Mouse (Mus musculus) ES-CJ7 (cell line): ENCODE data around the gene Myl7.
"Not testable (repeated sequence)": the region's sequence is repeated elsewhere in the genome, so short reads cannot be mapped to it uniquely, and the experiment has no call there.

Experiments used
- DNase-seq: peaks from one replicate; pipeline ENCODE4 v3.0.0; 2011; ENCODE audit warnings: low read depth, low spot score

The Myl7 gene

DNA sequence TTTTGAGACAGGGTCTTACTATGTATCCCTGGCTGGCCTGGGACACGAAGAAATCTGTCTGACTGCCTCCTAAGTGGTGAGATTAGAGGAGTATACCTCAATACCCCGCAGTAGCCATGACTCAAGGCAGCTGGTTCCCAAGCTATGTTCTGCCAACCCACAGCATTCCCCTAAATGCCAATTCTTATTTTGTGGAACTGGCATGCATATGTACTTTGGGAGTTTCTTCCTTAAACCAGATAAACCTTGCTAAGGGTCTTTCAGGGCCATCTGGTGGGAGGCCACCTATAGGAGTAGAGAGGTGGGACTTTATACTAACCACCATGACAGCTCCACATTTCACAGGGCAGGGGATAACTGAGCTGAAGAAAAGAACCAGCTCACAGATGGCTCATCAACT, 5.3 kb upstream of the Myl7 start:
- no peak for DNase-seq

DNA sequence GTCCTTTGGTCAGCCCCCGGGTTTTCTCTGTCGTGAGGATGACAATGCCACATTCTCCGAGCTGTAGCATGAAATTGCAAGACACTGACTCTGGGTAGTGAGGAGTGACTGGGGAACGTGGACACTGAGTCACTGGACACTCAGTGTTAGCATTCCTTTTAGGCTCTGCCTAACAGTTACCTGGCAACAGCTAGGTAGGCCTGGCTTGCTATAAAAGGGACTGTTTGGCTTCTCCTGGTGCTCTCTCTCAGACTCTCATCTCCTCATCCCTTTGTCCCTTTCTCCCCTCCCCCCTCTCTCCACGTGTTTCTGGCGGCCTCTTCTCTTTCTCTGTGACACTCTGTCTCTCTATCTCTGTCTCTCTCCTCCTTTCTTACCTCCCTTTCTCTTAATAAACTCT, 3.8 kb upstream of the Myl7 start:
- no peak for DNase-seq

DNA sequence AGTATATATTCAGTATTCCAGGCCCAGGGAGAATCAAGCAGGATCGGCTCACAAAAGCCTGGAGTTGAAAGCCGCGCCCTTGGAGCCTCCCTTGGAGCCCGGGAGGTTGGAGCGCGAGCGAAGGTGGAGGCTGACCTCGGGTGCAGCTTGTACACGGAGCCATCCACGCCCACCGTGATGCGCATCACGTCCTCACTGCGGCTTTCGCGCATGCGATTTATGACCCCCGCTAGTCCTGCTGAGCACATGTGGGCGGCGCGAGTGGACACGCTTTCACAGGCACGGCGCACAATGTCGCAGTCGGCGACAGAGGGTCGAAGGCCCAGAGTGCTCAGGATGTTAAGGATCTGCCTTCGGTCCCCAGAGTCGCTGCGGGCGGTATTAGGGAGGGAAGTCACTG, 3.4 kb upstream of the Myl7 start:
- DNase-seq = peak; percentile 87

DNA sequence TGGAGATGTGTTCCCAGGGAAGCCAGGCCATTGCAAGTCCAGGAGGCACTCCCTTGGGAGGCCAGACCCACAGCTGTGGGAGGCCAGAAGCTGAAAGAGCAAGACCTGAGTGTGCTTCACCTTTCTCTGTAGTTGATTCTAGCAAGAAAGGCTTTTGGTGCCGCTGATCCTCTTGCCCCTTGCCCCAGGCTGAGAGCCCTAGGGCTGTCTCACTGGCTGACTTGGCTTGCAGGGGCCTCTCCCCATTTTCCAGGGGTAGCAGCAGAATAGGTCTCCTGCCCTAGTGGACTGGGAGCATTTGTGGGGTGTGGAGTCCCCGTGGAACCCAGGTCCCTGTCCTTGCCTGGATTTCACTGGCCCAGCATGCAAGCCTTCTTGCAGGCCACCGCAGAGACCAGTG, 2.7 kb upstream of the Myl7 start:
- DNase-seq = no peak

DNA sequence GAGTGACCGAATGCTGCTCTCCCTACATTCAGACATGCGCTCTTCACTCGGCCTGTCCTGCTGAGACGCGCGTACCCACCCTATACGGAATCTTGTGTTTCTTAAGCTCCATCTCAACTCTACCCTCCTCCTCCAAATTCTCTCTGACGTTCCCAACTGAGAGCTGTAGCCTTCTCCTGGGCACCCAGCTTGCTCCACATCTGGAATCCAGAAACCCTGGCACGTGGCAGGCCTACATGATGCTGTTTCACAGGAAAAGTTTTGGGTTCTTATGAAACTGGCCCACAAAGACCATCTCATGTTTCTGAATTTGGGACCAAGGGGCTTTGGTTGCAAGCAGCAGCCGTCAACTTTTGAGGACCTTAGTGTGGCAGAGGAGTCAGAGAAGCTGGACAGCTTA, 704 bp upstream of the Myl7 start:
- no peak for DNase-seq

DNA sequence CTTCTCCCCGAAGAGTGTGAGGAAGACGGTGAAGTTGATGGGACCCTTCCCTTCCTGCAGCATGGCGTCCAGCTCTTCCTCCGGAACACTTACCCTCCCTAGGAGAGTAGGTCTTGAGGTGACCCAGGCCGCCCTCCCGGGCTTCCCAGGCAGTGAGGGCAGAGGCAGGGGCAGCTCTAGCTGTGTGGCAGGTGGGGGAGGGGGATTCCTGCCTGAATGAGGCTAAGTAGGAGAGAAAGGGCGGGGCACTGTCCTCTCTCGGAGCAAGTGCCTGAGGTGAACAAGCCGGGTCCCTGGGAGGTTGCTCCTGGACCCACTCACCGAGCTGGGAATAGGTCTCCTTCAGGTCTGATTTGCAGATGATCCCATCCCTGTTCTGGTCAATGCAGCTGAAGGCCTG, 743 bp downstream of the Myl7 start:
- peak; percentile 69 for DNase-seq

DNA sequence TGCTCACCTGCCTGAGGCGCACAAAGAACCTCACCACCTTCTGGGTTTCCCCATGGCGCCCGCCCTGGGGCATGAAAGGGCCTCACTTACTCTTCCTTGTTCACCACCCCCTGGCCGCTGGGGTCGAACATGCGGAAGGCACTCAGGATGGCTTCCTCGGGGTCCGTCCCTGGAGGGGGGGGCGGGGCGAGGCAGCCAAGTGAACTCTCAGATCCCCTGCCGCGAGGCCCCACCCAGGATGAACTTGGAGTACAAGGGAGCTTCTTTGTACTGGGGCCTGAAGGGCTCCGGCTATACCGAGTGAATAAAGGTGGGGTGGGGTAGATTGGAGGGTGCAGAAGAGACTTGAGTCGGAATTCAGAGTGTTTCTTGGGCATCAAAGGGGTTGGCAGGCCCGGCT, 1.4 kb downstream of the Myl7 start:
- peak; percentile 77 for DNase-seq

DNA sequence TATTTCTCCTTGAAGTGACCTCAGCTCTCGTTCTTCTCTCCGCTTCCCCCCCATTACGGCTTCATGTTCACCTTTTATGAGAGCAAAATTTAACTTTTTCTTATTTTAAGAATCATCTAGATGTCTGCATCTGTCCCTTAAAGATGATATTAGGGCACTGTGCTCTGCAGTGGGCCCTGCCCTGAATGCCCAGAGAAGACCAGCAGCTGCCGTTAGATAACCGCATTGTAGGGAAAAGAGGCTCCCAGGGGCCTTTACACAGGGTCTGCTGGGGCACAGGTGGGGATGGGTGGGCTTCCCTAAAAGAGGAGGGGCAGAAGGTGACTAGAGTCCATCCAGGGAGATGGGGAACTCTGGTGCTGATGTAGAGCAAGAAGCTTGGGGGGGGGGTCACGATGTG, 4.8 kb downstream of the Myl7 start:
- DNase-seq = no peak

DNA sequence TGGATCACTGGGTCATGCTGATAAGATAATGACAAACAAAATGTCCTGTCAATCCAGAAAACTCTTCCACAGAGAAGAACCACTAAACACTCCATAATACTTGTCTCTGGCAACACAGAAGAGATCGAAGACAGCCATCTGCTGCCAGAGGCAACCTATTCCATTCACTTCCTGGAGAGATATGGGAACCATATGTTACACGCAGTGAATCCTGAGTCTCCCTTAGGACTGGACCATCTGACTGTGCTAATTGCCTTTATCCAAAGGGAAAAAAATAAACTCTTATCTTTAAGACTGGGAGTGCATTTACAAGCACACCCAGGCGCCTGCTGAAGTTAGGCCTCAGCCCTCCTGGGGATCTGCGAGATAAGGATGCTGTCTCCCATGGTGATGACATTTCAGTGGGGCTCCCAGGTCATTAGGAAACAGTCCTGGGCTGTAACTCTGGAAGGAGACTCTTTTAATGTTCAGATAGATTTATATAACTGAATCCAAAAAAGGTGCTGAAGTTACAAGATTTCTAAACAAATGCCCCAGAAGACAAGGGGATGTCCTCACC, 5.7 kb downstream of the Myl7 start:
- DNase-seq = no peak

DNA sequence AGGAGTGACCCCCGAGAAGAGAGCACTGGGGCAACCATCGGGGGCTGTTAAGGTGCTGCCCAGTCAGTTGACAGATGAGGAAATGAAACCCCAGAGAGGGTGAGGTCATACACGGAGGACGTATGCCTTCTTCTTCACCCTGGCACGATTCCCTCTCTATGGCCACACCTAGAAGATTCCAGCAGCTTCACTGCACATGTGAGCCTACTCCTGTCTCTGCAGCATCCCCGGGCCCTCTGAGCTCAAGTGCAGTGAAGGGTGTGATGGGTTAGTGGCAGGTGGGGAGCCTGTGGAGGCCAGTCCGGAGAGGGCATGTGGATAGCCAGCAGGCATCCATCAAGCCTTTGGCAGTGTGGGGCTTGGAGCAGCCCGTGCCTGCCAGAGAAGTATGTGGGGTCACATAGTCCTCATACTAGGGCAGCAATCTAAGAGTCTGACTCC, 6.4 kb downstream of the Myl7 start:
- DNase-seq = no peak

DNA sequence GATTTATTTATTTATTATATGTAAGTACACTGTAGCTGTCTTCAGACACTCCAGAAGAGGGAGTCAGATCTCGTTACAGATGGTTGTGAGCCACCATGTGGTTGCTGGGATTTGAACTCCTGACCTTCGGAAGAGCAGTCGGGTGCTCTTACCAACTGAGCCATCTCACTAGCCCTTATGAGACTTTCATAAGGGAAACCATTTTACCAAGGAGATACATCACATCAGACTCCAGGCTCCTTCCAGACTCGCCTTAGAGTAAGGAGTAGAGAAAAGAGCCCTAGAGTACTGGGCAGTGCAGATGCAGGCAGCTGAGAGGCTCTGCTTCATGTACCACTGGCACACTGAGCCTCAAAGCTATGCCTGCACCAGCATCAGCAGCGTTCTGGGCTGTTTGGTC, 10.0 kb downstream of the Myl7 start:
- DNase-seq = not testable (repeated sequence)

DNA sequence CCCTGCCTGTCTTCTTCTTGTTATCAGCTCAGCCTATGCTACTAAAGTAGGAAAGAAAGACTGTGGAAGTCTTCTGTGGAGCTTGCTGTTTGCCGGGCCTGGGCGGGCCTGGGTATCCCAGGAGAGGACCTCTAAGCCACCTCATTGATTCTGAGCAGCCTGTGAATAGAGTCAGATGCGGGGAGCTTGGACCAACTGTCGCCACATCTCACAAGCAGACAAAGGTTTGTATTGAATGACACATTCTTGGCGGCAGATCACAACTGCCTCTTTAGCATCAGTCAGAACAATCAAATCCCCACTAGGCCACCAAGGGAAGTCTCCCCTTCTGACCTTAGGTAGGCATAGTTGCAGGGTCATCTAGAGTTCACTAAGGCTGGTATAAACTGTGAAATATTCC, 11.3 kb downstream of the Myl7 start:
- peak; percentile 79 for DNase-seq

DNA sequence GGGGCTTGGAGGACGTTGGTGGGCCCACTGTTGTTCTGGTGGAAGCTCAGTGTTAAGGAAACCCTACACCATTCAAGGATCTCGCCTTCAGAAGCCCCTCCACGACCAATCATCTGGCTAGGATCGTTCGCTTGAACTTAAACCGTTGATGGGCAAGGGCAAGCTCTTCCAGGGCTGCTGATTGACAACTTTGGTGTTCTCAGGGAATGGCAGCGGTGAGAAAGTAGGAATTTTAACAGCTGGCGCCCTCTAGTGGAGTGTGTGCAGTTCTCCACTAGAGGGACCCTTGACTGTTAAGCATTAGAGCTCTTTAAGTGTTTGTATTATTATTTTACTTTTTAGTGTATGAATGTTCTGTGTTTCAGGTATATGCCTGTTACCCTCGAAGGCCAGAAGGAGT, 12.4 kb downstream of the Myl7 start:
- DNase-seq = peak; percentile 82

DNA sequence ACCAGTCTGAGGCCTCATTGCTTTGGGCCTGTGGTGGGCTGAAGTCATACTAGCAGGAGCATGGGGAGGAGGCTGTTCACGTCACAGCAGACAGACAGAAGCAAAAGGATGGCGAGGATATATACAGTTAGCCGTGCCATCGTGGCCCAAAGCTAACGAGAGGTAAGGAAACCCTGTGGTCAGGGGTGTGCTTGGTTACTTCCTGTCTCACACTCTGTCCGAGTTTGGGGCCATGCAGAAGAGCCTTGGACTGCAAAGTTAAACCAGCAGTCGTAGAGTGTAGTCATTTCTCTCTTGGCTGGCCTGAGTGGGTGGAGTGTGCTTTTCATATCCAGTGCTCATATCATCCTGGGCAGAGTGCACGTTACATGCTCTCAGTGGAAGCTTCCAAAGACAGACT, 16.1 kb downstream of the Myl7 start:
- DNase-seq = no peak

DNA sequence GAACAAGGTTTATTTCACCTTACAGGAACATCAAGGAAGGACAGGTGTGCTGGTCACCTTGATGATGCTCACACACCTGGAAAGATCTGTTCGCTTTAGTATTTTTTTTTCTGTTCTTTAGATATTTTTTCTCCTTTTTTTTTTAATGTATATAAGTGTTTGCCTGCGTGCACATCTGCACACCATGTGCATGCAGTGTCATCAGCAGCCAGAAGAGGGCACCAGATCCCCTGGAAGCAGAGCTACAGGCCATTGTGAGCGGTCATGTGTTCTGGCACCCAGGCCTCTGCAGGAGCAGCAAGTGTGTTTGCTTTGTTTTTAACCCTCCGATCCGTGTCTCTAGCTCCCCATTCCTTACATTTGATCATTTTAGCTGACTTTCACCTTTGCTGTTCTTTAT, 18.7 kb downstream of the Myl7 start:
- peak; percentile 91 for DNase-seq

DNA sequence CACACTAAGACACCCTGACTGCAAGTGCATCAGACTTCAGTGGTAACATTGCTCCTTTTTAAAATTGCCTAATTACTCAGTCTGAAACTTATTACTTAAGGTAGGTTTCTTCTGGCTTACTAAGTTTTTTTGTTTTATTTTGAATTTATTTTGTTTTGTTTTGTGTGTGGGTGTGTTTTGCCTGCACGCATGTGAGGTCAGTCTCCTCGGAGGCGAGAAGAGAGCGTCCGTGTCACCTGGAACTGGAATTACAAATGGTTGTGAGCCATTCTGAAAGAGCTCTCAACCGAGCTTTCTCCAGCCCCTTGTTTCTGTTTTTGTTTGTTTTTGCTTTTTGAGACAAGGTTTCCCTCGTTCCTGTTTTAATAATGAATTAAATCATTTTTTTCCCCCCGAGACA, 19.9 kb downstream of the Myl7 start:
- no peak for DNase-seq

DNA sequence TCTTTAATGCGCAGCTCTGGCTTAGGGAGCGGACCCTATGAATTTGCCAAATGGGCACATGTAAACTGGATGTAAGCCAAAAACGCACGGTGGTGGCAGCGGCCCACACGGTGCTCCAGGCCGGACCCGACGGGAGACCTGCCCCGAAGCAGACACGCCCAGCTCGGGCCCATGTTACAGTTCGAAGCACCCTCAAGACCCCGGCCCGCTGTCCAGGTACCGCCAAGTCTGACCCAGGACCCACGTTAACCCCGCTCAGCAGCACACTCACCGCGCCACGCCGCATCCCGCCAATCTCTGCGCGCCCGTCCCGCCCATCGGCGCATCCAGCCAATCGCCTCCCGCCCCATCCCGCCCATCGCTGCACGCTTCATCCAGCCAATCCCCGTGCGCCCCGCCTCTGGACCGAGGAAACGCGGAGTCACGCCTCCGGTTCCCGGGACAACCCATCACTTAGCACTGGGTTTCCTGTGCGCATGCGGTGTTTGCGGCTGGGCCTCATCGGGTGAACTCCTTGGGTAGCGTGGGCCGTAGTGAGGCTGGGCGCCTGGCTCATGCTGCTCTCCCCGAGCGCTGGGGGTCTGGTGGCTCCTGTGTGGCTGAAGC, 20.6 kb downstream of the Myl7 start, which contains the start of gene Pold2:
Gene Pold2, minus strand, starts transcription at position 372 of the 606 bp plus-strand sequence.
- DNase-seq = peak; percentile 98

DNA sequence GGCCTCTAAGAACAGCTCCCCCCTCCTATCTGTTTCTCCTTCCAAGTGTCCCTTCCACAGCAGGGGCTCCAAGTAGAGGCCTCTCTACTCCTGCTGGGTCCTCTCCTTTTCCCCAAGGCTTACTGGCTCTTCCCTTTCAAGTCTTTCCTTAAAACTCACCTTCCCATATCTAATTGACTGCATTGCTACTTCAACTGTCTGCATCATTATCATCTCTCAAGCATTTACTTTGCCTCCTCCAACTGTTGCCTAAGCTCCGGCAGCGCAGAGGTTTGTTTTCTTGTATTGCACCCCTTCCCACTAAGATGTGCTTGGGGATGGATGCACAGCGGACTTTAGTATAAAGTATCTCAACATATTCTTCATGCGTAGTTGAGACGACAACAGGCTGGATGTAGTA, 21.2 kb downstream of the Myl7 start:
- no peak for DNase-seq

DNA sequence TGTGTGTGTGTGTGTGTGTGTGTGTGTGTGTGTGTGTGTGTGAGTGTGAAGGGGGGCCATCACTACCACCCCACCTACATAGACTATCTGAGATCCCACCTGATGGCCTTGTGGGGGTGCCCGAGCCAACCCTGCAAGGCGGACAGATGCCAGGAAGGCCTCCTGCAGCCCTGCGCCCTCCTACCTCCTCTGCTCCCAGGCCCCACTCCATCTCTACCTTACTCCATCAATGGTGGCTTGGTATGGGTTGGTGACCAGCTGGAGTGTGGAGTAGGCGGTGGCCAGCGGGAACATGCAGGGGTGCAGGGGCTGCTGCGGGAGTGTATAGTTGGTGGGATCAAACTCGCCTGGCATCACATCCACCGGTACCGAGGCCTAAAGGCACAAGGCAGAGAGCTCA, 25.4 kb downstream of the Myl7 start:
- no peak for DNase-seq

DNA sequence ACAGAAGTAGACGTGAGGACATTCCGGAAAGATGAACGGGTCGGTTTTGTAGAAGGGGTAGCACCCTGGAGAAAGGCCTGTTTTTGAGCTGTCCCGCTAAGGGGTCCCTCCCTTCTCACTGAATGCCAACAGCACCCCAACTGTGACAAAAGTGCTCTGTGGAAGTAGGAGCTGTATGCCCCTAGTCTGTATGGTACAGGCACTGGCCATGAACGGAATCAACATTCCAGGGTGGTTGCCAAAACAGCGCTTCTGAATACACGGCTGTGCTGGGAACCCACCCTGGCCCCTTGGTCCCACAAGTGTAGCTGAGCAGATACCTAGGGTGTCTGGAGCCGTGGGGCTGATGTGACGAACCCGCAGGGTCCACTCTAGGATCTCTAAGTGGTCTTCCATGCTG, 25.9 kb downstream of the Myl7 start:
- DNase-seq = no peak

DNA sequence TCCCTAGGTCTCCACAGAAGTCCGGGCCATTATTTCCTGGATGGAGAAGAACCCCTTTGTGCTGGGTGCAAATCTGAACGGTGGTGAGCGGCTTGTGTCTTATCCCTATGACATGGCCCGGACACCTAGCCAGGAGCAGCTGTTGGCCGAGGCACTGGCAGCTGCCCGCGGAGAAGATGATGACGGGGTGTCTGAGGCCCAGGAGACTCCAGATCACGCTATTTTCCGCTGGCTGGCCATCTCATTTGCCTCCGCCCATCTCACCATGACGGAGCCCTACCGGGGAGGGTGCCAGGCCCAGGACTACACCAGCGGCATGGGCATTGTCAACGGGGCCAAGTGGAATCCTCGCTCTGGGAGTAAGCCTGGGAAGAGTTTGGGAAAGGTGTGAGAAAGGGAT, 28.5 kb downstream of the Myl7 start:
- DNase-seq = no peak

DNA sequence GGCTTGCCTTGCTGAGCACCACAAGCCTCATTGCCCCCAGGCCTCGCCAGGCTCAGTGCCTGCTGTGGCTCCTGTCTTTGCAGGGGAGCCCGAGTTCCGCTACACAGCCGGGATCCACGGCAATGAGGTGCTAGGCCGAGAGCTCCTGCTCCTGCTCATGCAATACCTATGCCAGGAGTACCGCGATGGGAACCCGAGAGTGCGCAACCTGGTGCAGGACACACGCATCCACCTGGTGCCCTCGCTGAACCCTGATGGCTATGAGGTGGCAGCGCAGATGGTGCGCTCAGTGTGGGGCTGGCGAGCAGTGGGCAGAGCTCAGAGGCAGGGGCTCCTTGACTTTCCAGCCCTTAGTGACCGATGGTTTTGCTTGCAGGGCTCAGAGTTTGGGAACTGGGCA, 29.3 kb downstream of the Myl7 start:
- no peak for DNase-seq

DNA sequence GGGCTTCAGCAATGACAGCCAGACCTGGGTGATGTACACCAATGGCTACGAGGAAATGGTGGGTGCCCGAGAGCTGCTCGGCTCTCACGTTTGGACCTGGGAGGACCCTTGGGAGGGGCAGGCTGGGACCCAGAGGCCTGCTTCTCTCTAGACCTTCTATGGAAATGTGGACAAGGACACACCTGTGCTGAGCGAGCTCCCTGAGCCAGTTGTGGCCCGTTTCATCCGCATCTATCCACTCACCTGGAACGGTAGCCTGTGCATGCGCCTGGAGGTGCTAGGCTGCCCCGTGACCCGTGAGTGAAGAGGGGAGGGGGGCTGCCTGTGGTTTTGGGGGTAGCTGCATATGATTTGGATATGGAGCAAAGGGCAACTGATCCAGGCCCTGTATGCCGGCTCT, 30.3 kb downstream of the Myl7 start:
- DNase-seq = no peak

DNA sequence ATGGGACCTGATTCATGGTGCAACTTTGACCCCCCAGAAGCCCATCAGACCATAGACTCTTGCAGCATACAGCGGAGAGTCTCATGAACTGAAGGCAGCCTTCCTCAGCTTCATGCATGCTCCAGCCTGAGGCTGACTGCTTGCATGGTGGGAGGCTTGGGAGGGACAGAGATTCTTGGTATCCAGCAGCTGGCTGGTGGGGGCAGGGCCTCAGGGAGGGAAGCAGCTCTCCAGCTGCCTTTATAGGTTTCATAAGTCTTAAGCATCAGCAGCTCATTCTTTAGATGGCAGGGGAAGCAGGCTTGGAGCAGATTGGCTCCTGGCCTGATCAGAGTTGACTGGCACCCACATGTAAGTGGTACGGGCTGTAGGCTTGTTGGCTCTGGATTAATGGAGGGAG, 31.4 kb downstream of the Myl7 start:
- no peak for DNase-seq
